27 mouse cellular contexts compared by ENCODE assay signal in genomic region chr10:13196872-13197507, GRCm38 (mm10). TPM values are rescaled to one million over a fixed set of nuclear protein-coding genes. Genes with fewer than 3 reads are reported as not detected.
DNase-seq lines count a peak whose midpoint lies in the region; ATAC-seq lines count a peak whose summit lies in the region.
"Had no signal": no experiment of that assay in that cellular context is flagged by ENCODE, and none has a peak within 500 bp of the region (broad histone marks: within the 10 kb centered on the region; RNA-seq: fewer than 3 reads in every experiment).

No protein-coding gene starts in this region.

- H3K27ac ChIP-seq in kidney, embryonic 15.5 days, result 0 out of 2 replicates have a peak overlapping the region, but pooled peaks have one; percentile 9
- peak overlapping the region; percentile 46; the same call in 1 of the 2 replicates for H3K27ac ChIP-seq in embryonic facial prominence, embryonic 14.5 days (replicated peaks; ENCODE audit: low read depth, low read length)
- H3K27ac ChIP-seq in stomach, embryonic 16.5 days (ENCODE audit: low read length), result peak overlapping the region; percentile 64
- H3K27ac ChIP-seq: forebrain, embryonic 12.5 days; heart, embryonic 10.5 days; hindbrain, embryonic 12.5 days had no signal

- peaks cover 9% of the 10 kb centered on the region for H3K4me1 ChIP-seq in kidney, embryonic 15.5 days
- H3K4me1 ChIP-seq in embryonic facial prominence, embryonic 14.5 days (ENCODE audit: control insufficient read depth, insufficient read depth, low read length), result peaks cover 4% of the 10 kb centered on the region
- H3K4me1 ChIP-seq in stomach, embryonic 16.5 days (ENCODE audit: control insufficient read depth, insufficient read depth, low read length), result peaks cover 10% of the 10 kb centered on the region

- no peak overlapping the region for H3K4me2 ChIP-seq in kidney, embryonic 15.5 days
- no peak overlapping the region for H3K4me2 ChIP-seq in embryonic facial prominence, embryonic 14.5 days (ENCODE audit: low read depth, low read length)
- no peak overlapping the region for H3K4me2 ChIP-seq in stomach, embryonic 16.5 days (ENCODE audit: low read depth, low read length)
- H3K4me2 ChIP-seq: forebrain, embryonic 12.5 days; hindbrain, embryonic 12.5 days had no signal

- no peaks in the 10 kb centered on the region for H3K27me3 ChIP-seq in kidney, embryonic 15.5 days
- H3K27me3 ChIP-seq in embryonic facial prominence, embryonic 14.5 days (replicated peaks; ENCODE audit: control insufficient read depth, insufficient read depth, low read length), result no peaks in the 10 kb centered on the region
- H3K27me3 ChIP-seq in stomach, embryonic 16.5 days (ENCODE audit: control insufficient read depth, insufficient read depth, low read length), result no peaks in the 10 kb centered on the region
- H3K27me3 ChIP-seq: forebrain, embryonic 12.5 days; hindbrain, embryonic 12.5 days; Patski had no signal

- DNase-seq in gastrocnemius, postnatal 4 days (ENCODE audit: low spot score in 2 of 2), result peak; percentile 23 to 60
- DNase-seq in gastrocnemius, postnatal 14 days, result no peak
- DNase-seq in kidney, adult 18-20 months, result no peak
- DNase-seq in embryonic facial prominence, embryonic 14.5 days (ENCODE audit: low spot score), result peak; percentile 92
- no peak for DNase-seq in adipocyte (ENCODE audit: low spot score)
- DNase-seq: adrenal gland, adult 2 months; adrenal gland, postnatal 25 days; cerebellum, adult 18-20 months; cerebellum, adult 9-11 months; cerebellum, postnatal 36 days; gastrocnemius, postnatal 10 days; heart, postnatal 10 days; heart, postnatal 4 days had no signal

- no peaks in the 10 kb centered on the region for H3K9me3 ChIP-seq in kidney, embryonic 15.5 days (replicated peaks)
- H3K9me3 ChIP-seq in embryonic facial prominence, embryonic 14.5 days (ENCODE audit: control insufficient read depth, low read length), result no peaks in the 10 kb centered on the region
- no peaks in the 10 kb centered on the region; the same call in 1 of the 2 replicates for H3K9me3 ChIP-seq in stomach, embryonic 16.5 days (replicated peaks; ENCODE audit: control insufficient read depth, low read length)
- H3K9me3 ChIP-seq: forebrain, embryonic 12.5 days; heart, embryonic 10.5 days; hindbrain, embryonic 12.5 days had no signal

- no peak overlapping the region for H3K4me3 ChIP-seq in kidney, embryonic 15.5 days (replicated peaks)
- no peak overlapping the region for H3K4me3 ChIP-seq in embryonic facial prominence, embryonic 14.5 days (ENCODE audit: low read depth, low read length)
- no peak overlapping the region for H3K4me3 ChIP-seq in stomach, embryonic 16.5 days (replicated peaks; ENCODE audit: low read length)
- H3K4me3 ChIP-seq: forebrain, embryonic 12.5 days; heart, embryonic 10.5 days; hindbrain, embryonic 12.5 days had no signal

- no peak overlapping the region for H3K9ac ChIP-seq in kidney, embryonic 15.5 days
- H3K9ac ChIP-seq in embryonic facial prominence, embryonic 14.5 days (ENCODE audit: low read depth, low read length), result no peak overlapping the region
- no peak overlapping the region for H3K9ac ChIP-seq in stomach, embryonic 16.5 days (ENCODE audit: low read length)
- H3K9ac ChIP-seq: forebrain, embryonic 12.5 days; hindbrain, embryonic 12.5 days had no signal

- ATAC-seq in kidney, embryonic 15.5 days (replicated peaks; ENCODE audit: low FRiP score), result no peak
- ATAC-seq in embryonic facial prominence, embryonic 14.5 days (ENCODE audit: low read depth), result peak; percentile 63; the same call in 1 of the 2 replicates
- no peak for ATAC-seq in stomach, embryonic 16.5 days (ENCODE audit: insufficient read depth, low FRiP score)
- ATAC-seq: activated CD4-positive, CD25-positive, alpha-beta regulatory T cell, adult 4 months; forebrain, embryonic 16.5 days; hindbrain, embryonic 16.5 days; Patski had no signal

- intact Hi-C loops in gastrocnemius, postnatal 14 days (cut with DNase I; ENCODE audit: low total_unique reads), result no loop called here

- 78% methylated on average over 8 of the region's 8 CpGs for WGBS in kidney, embryonic 15.5 days
- WGBS in embryonic facial prominence, embryonic 14.5 days, result 53% methylated on average over 8 of the region's 8 CpGs
- 63% methylated on average over 8 of the region's 8 CpGs for WGBS in stomach, embryonic 16.5 days

- no peaks in the 10 kb centered on the region for H3K36me3 ChIP-seq in kidney, embryonic 15.5 days
- no peaks in the 10 kb centered on the region for H3K36me3 ChIP-seq in embryonic facial prominence, embryonic 14.5 days (ENCODE audit: control insufficient read depth, insufficient read depth, low read length)
- H3K36me3 ChIP-seq in stomach, embryonic 16.5 days (ENCODE audit: control insufficient read depth, insufficient read depth, low read length), result no peaks in the 10 kb centered on the region
- H3K36me3 ChIP-seq: forebrain, embryonic 12.5 days; heart, embryonic 10.5 days; hindbrain, embryonic 12.5 days had no signal

RNA-seq across cellular contexts. Expression of gene Ltv1, which starts 4.0 kb away (rescaled TPM):
- total RNA-seq in gastrocnemius, postnatal 4 days (2021), result 10 to 100 TPM; 30.2 to 33.1 TPM
- total RNA-seq in gastrocnemius, postnatal 14 days (2021), result 10 to 100 TPM; 20.1 to 24.8 TPM
- polyA plus RNA-seq in kidney, embryonic 15.5 days (2015; fragmentation: Nextera tagmentation; extraction: Ambion mirVana), result 63.0 and 68.6 TPM in 2 replicates
- 72.2 and 77.3 TPM in 2 replicates for polyA plus RNA-seq in embryonic facial prominence, embryonic 14.5 days (2014; fragmentation: Nextera tagmentation; extraction: Ambion mirVana)
- 76.3 and 77.5 TPM in 2 replicates for polyA plus RNA-seq in stomach, embryonic 16.5 days (2015; fragmentation: Nextera tagmentation; extraction: Ambion mirVana)

RNA-seq across cellular contexts. Expression of gene Zc2hc1b, which starts 19.2 kb away (rescaled TPM):
- not detected for total RNA-seq in gastrocnemius, postnatal 4 days (2021)
- total RNA-seq in gastrocnemius, postnatal 14 days (2021), result not detected
- not detected in 2 replicates for polyA plus RNA-seq in kidney, embryonic 15.5 days (2015; fragmentation: Nextera tagmentation; extraction: Ambion mirVana)
- not detected in 2 replicates for polyA plus RNA-seq in embryonic facial prominence, embryonic 14.5 days (2014; fragmentation: Nextera tagmentation; extraction: Ambion mirVana)
- not detected in 2 replicates for polyA plus RNA-seq in stomach, embryonic 16.5 days (2015; fragmentation: Nextera tagmentation; extraction: Ambion mirVana)
- total RNA-seq: adrenal gland, adult 2 months; adrenal gland, postnatal 25 days; gastrocnemius, postnatal 10 days; granulocyte monocyte progenitor cell, adult 5-6 weeks; heart, postnatal 10 days; heart, postnatal 4 days; MEL had no signal
- polyA plus RNA-seq: activated CD4-positive, CD25-positive, alpha-beta regulatory T cell, adult 4 months; adrenal gland, adult 2 months; C2C12; forebrain, embryonic 12.5 days; forebrain, embryonic 16.5 days; frontal cortex, adult 2 months; heart, embryonic 10.5 days; heart, embryonic 14.5 days; hindbrain, embryonic 12.5 days; hindbrain, embryonic 16.5 days; Patski had no signal

Comparison
In these comparisons a context has a peak if more than half of its experiments do, and no peak if none do; other contexts are left out.
1. DNase-seq: peak in gastrocnemius, postnatal 4 days (2 of 2) and embryonic facial prominence, embryonic 14.5 days (single experiment); none in gastrocnemius, postnatal 14 days (single experiment), kidney, adult 18-20 months (single experiment) and adipocyte (single experiment).
2. H3K27ac ChIP-seq: peak in every context shown above with its lines; median percentile 64 in stomach, embryonic 16.5 days; 46 in embryonic facial prominence, embryonic 14.5 days; 9 in kidney, embryonic 15.5 days.